Mouse (Mus musculus) naive thymus-derived CD4-positive, alpha-beta T cell, adult 2 months (primary cell): ENCODE results near the gene Sirt2.

Source experiments
- DNase-seq: peaks from one replicate; pipeline ENCODE4 v3.0.0-alpha.2; 2011; ENCODE audit warnings: low read depth

Gene Sirt2

DNA sequence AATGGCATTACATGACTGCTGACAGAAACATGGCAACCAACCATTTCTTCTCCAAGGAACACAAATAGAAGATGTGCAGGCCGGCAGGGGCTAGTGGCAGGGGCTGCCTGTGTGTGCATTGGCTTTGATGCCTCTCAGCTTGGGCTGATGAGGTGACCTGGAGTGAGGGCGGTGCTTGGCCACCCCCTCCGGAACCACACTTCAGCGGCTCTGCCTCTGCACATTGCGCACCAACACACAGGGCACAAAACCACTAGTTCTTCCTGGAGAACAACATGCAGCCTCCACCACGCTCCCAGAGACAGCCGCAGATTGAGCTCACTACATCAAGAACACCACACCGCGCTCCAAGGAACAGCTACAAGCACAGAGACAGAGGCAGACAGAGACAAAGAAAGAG lies 49.7 kb downstream of the Sirt2 start:
- peak; percentile 35 for DNase-seq

DNA sequence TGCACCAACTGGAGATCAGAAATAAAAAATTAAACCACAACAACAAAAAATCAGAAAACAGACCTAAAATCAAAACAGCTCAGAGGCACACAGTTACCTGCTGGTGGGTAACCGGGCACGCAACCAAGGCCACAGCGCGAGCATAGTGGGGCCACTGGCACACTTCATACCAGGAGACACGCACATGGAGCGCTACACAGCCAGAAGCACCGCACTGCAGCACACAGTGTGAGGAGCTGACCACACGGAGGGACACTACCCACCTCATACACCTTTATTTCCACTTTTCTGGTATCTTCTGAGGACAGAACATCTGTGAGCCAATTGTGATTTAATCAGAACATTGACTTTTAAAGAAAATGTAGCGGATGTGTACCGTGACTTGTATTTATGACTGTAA lies 50.4 kb downstream of the Sirt2 start:
- DNase-seq: no peak

DNA sequence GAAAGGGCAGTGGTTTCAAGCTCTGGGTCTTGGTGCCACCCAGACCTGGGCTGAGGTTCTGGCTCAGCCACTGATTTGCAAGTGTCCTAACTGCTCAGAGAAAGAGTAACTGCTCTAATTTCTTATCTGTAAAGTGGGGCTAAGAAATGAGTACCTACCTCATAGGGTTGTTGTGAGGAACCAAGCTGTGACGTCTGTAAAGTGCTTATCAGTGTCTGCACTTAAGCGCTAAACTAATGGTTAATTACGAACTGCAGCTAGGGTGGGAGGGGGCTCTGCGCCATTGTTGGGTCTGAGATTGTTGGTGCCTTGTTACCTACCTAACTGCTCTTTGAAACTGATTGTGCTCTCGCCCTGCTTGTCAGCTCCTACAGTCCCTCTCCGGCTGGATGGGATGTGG lies 51.0 kb downstream of the Sirt2 start:
- DNase-seq: no peak

DNA sequence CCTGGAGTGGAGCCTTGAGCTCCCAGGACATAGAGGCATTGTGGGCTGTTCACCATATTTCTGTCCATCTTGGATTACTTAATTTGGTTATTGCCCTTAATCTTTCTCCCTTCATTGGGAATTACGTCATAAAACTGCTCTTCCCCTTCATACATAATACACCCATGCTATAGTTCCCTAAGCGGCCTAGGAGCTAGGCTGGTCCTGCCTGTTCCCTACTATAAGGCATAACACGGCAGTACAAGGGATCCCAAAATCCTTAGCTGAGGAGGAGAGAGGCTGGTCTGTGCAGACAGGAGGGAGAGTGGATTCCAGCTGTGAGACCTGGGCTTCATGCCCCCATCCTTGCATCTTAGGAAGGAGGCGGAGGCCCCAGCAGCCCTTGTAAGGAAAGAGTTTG lies 51.4 kb downstream of the Sirt2 start:
- DNase-seq: peak; percentile 12

DNA sequence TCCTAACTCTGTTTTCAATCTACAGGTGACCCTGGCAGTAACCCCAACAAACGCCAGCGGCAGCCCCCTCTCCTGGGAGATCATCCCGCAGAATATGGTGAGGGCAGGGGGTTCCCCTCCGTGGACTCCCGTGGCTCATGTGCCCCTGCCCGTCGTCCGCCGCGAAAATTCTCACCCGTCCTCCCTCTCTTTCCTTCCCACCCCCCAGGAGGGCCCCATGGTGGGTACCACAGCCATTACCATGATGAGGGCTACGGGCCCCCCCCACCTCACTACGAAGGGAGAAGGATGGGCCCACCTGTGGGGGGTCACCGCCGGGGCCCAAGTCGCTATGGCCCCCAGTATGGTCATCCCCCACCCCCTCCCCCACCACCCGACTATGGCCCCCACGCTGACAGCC lies 51.9 kb downstream of the Sirt2 start:
- no peak for DNase-seq

DNA sequence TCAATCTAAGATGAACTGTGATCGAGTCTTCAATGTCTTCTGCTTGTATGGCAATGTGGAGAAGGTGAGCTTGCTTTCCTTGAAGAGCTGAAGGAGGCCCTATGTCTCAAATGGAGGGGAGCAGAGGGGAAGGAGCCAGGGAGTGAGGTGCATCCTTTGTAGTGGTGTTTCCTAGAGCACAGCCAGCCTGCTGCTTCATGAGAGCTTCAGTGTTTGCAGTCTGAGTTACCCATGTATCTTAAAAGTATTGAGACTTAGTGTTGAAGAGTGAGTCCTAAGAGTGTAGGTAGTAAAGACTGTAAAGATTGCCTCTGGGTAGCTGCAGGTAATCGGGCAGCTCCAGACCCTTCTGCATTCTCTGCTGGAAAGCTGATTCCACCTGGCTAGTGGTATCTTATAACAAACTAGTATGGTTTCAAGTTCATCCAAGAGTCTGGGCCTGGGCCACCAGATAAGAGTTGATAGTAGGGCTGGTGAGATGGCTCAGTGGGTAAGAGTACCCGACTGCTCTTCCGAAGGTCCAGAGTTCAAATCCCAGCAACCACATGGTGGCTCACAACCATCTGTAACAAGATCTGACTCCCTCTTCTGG lies 52.4 kb downstream of the Sirt2 start:
- DNase-seq: peak; percentile 22

DNA sequence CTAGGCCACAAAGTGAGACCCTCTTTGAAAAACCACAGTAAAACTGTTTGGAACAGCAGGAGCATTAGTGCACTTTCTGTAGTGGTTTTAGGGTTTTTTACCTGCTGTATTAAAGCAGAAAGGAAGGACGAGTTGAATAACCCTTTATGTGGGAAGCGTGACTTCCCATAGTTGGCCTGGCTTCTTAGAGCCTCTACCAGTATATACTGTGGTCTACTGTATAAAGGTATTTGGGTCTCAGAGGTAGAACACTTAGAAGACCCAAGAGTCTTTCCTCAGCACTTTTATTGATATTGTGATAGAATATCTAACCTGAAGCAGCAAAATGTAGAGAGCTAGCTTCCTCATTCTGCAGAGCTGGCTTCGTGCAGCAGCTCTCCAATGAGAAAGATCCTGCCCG lies 53.0 kb downstream of the Sirt2 start:
- no peak for DNase-seq

DNA sequence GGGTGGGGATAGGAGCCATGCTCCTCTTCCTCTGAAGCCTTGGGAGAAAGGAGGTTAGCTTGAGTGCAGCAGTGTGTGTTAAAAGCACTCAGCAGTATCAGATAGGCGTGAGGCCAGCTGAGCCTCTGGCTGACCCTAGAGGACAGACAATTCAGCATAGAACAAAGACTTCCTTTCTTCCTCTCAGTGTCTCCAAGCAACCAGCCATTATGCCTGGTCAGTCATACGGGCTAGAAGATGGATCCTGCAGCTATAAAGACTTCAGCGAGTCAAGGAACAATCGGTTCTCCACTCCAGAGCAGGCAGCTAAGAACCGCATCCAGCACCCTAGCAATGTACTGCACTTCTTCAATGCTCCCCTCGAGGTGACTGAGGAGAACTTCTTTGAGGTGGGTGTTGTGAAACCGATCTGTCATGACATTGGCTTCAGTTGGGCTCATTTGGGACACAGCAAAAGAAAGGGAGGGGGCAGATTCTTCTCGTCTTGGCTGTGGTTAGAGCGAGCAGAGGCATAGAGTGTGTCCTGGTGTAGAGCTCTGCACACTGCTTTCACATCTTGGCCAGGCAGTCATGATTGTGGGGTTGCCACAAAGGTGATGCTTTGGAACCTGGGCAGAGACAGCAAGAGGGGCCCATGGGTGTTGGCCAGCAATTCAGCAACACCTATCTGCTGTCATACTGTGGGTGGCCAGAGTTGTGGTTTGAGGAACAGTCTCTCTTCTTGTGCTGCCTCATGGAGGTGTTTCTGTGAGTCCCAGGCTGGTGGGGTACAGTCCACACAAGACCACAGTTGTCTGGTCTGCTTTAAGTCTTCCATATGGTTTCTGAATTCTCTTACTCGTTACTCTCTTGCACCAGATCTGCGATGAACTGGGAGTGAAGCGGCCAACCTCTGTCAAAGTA lies 54.1 kb downstream of the Sirt2 start:
- no peak for DNase-seq

DNA sequence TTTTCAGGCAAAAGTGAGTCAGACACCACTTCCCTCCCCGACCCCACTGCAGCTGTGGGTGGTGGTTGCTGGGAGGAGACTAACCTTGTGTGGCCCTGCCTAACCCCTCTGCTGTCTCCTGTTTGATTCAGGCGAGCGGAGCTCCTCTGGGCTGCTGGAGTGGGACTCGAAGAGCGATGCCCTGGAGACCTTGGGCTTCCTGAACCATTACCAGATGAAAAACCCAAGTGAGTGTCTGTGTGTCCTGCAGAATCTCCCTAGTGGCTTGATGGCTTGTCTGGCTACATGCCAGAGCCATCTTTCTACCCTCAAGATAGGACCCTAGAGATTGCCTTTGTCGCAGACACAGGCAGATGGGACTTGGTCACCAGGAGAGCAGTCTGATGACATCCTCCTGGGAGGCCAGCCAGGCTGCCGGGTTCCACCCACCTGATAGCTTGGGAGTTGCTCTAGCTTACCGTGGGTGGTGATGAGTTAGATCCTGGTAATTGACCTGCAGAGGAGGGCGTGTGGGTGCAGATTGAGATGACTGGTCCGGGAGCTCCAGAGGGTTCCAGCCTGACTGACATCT lies 54.8 kb downstream of the Sirt2 start:
- peak; percentile 35 for DNase-seq

DNA sequence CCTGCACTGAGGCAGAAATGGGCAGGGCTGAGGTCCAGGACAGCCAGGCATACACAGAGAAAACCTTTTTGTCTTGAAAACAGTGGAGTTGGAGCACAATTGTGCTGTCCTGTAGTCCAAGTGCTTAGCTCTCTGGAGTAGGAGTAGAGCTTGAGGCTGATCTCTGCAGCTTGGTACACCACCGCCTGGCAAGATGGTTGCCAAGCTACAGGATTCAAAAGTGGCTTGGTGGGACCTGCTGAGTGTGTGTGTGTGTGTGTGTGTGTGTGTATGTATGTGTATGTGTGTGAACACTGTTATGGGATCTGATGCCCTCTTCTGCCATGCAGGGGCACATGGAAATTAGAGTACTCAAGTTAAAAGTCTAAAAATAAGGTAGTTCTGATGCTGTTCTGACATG lies 56.0 kb downstream of the Sirt2 start:
- no peak for DNase-seq

DNA sequence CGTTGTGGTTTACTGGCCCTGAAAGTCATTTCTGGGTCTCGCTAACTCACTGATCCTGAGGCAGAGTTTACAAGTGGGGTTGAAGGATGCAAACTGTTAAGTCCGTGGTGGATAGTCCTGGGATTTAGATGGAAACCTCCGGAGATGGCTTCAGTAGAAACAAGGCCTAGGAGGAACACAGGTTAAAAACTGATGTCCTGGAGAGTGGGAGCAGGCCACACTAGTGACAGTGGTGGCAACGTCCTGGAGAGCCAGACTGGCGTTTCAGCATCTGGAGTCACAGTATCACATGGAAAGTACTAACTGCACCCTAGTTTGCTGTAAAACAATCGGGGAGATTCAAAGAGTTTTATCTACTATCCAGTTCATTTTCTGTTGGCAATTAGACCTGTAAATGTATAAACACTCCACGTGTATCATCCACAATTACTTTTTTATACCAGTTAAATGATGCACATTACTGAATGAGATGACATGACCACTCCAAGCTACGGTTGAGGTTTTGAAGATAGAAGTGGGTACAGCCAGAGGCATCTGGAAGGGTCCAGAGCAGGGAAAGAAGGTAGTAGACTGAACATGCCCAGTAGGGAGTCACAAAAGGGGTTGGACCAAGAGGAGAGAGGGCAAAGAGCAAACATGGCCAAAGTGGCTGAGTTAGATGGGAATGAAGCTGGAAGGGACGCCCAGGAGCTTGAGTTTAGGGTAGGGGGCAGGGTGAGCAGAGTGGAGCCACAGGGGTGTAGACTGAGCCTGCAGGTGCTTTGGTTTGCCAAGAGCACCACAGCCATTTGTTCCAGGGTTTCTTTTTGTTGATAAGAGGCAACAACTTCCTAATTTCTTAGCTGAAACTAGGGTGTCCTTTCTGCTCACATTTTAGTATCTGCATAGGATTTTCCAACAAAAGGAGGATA lies 56.7 kb downstream of the Sirt2 start:
- DNase-seq: no peak

DNA sequence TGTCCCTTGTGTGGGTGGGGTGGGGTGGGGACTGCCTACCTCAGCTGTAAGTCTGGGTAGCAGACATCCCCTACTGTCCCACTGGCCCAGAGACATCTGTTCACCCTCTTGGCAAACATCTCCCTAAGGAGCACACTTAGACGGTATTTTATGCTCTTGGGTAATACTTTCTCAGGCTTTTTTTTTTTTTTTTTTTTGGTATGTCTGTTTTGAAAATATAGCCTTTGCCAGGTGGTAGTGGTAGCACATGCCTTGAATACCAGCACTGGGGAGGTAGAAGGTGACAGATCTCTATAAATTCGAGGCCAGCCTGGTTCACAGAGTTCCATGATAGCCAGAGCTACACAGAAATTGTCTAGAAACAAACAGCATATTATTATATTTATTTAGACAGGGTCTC lies 57.4 kb downstream of the Sirt2 start:
- no peak for DNase-seq

DNA sequence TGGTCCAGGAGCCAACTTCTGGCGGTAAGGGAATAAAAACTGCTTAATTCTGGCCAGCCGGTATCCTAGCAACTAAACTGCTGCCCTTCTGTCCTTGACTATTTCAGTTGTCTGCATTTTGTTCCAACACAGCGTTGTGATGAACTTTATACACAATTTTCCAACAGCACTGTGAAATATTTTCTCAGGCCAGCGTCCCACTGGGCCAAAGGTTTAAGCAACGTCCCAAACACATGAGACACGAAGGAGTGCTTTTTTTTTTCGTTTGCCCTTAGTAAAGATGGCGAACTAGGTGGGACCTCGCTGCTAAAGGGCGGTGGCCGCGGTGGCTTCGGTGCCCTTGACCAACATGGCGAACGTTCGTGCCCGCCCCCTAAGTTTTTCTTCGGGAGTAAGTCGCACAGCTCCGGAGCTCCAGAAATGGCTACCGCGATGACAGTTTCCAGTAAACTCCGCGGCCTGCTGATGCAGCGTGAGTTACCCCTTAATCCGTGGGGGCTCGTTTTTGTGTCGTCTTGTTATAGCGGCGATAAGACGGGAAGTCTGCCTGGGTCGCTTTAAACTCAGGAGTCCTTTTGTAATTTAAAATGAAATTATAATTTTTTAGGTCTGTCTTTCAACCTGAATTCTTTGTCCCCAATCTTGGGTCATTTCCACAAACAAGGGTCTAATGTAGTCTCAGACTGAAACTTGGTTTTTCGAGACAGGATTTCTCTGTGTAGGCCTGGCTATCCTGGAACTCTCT lies 58.6 kb downstream of the Sirt2 start, which contains the start of gene Ech1:
Gene Ech1 (plus strand): TSS at position 277 of the 745 bp plus-strand sequence.
- peak; percentile 93 for DNase-seq

DNA sequence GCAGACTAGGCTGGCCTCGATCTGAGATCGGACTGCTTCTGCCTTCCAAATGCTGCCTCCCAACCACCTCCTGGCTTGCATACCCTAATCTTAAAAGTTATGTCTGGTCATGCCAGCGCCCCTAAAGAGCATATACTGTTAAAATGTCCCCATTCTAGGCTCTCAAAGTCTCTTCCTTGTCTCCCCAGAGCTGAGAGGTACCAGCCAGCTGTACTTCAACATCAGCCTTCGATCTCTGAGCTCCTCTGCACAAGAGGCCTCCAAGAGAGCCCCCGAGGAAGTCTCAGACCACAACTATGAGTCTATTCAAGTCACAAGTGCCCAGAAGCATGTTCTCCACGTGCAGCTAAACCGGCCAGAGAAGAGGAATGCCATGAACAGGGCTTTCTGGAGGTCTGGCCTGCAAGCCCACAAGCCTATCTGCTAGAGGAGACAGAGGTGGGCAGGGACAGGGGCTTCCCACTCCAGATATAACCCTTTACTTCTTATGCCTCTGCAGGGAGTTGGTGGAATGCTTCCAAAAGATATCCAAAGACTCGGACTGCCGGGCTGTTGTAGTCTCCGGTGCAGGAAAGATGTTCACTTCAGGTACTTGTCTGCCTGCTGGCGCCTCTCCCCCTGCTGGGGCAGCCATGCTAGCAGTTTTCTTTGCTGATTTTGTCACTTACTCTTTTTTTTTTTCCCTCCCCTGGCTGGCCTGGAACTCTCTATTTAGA lies 59.3 kb downstream of the Sirt2 start:
- DNase-seq: peak; percentile 70

DNA sequence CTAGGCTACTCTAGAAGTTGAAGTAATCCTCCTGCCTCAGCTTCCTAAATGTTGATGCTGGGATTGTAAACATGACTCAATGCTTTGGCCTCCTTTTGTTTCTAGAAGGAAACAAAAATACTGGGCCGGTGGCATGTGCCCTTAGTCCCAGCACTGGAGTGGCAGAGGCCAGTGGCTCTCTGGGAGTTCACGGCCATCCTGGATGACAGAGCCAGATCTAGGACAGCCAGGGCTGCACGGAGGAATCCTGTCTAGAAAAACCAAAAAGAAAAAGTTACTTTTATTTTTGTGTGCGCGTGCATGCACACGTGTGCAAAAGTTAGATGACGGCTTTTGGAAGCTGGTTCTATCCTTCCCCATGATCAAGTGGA lies 59.9 kb downstream of the Sirt2 start:
- DNase-seq: no peak

DNA sequence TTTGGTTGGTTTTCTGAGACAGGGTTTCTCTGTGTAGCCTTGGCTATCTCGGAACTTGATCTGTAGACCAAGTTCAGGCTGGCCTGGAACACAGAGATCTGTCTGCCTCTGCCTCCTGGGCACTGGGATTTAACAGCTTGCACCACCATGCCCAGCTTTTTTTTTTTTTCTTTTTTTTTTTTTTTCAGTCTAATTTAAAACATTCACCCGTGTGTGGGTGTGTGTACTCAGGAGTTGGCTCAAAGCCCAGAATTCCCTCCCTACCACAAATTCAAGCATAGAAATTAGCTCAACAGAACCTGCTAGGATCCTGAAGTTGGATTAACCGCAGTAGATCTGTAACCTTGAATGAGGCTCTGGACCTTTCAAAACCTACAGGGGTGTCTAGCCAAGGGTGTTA lies 60.8 kb downstream of the Sirt2 start:
- no peak for DNase-seq

DNA sequence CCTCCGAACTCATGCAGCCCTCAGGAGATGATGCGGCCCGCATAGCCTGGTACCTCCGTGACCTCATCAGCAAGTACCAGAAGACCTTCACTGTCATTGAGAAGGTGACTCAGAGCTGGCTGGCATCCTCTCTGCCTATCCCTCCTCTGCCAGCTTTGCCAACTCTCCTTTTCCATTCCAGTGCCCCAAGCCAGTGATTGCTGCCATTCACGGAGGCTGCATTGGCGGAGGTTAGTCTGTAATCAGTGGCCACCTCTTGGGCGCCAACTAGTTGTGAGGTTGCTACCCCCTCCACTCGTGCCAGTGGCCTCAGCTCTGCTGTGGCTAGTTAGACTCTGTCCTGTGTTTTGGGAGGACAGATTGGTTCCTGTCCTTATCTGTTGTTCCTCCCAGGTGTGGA lies 63.3 kb downstream of the Sirt2 start:
- DNase-seq: no peak

DNA sequence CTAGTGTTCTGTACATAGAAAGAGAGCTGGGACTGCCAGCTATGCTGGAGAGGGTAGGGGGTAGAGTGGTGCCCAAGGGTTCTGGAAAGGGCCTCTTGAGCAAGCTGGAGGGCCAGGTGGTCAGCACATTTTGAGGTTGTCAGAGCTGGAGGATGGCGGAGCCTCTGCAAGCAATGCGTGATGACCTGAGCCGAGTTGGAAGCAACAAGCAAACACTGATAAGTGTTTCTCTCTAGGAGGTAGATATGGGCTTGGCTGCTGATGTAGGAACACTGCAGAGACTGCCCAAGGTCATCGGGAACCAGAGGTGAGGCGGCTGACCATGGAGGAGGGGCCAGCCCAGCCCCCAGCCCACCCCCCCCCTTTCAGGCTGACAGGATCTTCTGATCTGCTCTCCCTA lies 64.4 kb downstream of the Sirt2 start:
- no peak for DNase-seq

DNA sequence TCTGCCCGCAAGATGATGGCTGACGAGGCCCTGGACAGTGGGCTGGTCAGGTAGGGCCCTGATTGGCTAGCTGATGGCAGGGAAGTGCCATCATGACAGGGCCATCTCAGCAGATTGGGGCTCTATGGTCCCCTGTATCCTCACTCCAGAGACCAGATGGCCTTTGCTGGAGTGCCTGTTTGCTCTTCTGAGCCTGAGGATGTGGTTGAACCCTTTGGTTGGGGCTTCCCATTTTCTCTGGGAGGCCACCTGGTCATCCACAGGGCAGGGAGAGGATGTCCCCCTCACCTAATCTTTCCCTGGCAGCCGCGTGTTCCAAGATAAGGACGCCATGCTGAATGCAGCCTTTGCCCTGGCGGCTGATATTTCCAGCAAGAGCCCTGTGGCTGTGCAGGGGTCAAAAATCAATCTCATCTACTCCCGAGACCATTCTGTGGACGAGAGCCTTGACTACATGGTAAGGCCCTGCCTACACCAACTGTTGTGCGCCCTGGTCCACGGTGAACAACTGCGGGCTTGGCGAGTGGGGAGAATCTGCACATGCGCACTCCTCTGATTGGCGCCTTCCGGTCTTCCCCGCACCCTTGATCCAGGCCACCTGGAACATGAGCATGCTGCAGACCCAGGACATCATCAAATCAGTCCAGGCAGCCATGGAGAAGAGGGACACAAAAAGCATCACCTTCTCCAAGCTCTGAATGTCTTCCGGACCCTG lies 65.0 kb downstream of the Sirt2 start:
- no peak for DNase-seq

DNA sequence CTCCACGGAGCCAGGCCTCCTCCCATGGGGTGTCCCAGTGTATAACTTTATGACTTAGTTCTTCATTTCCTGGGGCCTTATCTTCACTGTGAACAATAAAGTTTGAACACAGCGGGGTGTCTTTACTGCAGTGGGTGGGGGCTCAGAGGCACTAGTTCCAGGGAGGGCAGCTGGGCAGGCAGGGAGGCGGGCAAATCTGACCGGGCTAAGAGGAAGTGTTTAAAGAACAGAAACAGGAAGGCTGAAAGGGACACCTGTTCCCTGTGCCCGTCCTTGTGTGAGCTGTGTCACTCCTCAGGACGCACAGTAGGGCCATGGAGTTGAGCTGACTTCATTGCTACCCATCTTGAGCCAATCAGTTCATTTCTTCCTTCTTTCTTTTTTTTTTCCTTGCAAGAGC lies 65.6 kb downstream of the Sirt2 start:
- DNase-seq: no peak
